Mouse (Mus musculus) forebrain, embryonic 14.5 days (tissue): ENCODE measurements around the gene Magel2. TPM values are rescaled to one million over a fixed set of nuclear protein-coding genes. Genes with fewer than 3 reads are reported as not detected.

Experiments used
- ATAC-seq: fragments of 200-750 bp; cut with Nextera tagmentation; 2 replicates; pipeline ENCODE4 v1.8.0; 2017; ENCODE audit warnings: mild to moderate bottlenecking, moderate library complexity
- DNase-seq: peaks from one replicate; pipeline ENCODE4 v3.0.0-alpha.2; 2015; ENCODE audit warnings: low spot score
- H3K27ac ChIP-seq: fragments of 300-500 bp; sonication (generic); 2 replicates; pipeline ENCODE4 v1.5.1; 2014; ENCODE audit warnings: low read depth, mild to moderate bottlenecking, control low read depth, low read length, moderate library complexity
- H3K27me3 ChIP-seq: fragments of 300-500 bp; sonication (generic); replicated peaks from 2 replicates; pipeline ENCODE4 v1.6.1; 2014; ENCODE audit warnings: low read length, control low read depth, mixed read lengths; ENCODE audit not compliant: control insufficient read depth, insufficient read depth
- H3K36me3 ChIP-seq: fragments of 300-500 bp; sonication (generic); 2 replicates; pipeline ENCODE4 v1.6.1; 2014; ENCODE audit warnings: low read length, control low read depth; ENCODE audit not compliant: control insufficient read depth, insufficient read depth
- H3K4me1 ChIP-seq: fragments of 300-500 bp; sonication (generic); 2 replicates; pipeline ENCODE4 v1.6.1; 2014; ENCODE audit warnings: antibody characterized with exemption, low read length, control low read depth; ENCODE audit not compliant: control insufficient read depth, insufficient read depth
- H3K4me2 ChIP-seq: fragments of 300-500 bp; sonication (generic); 2 replicates; pipeline ENCODE4 v1.6.1; 2014; ENCODE audit warnings: mild to moderate bottlenecking, control low read depth, low read length
- H3K4me3 ChIP-seq: fragments of 300-500 bp; sonication (generic); 2 replicates; pipeline ENCODE4 v1.5.1; 2014; ENCODE audit warnings: low read depth, low read length, control low read depth
- H3K9ac ChIP-seq: fragments of 300-500 bp; sonication (generic); 2 replicates; pipeline ENCODE4 v1.6.1; 2014; ENCODE audit warnings: mild to moderate bottlenecking, low read length, control low read depth, moderate library complexity
- H3K9me3 ChIP-seq: fragments of 300-500 bp; sonication (generic); replicated peaks from 2 replicates; pipeline ENCODE4 v1.6.1; 2016; ENCODE audit warnings: low read length, control low read depth, mixed read lengths; ENCODE audit not compliant: control insufficient read depth
- WGBS: fragments of 180-500 bp; shearing (Covaris S2); extraction: QIAGEN DNeasy Blood & Tissue Kit; methylation state at CpG from one replicate; pipeline ENCODE4 v1.1.7; 2014; 5-methylcytosine and 5-hydroxymethylcytosine counted together
- polyA plus RNA-seq: library from polyadenylated mRNA; unstranded; fragments of >200 nt; fragmentation: Nextera tagmentation; extraction: Ambion mirVana; gene quantifications from 2 replicates; pipeline ENCODE4 v1.2.1, GENCODE M21; 2014

Gene Magel2
- polyA plus RNA-seq, result 11.8 and 14.0 TPM in 2 replicates

GRCm38 (mm10) chr7:62376510-62377304 lies at the start of gene Magel2:
Gene Magel2, plus strand, starts transcription at chr7:62377010.
- H3K9me3 ChIP-seq, result 0 out of 2 replicates have a peak, but pooled peaks cover 7% of the 10 kb centered on the region
- H3K4me3 ChIP-seq, result peak within 1 kb of the TSS; percentile 48
- peak; percentile 89 for DNase-seq
- ATAC-seq, result peak; percentile 97
- H3K9ac ChIP-seq, result peak within 1 kb of the TSS; percentile 73
- no peaks in the 10 kb centered on the region for H3K27me3 ChIP-seq
- 29% methylated on average over 31 of the region's 31 CpGs for WGBS
- H3K4me2 ChIP-seq, result peak within 1 kb of the TSS; percentile 62
- H3K27ac ChIP-seq, result peak within 1 kb of the TSS; percentile 63; the same call in 1 of the 2 replicates
- H3K4me1 ChIP-seq, result peaks cover 4% of the 10 kb centered on the region; the same call in 1 of the 2 replicates
- 0 out of 2 replicates have a peak, but pooled peaks cover 2% of the 10 kb centered on the region for H3K36me3 ChIP-seq

GRCm38 (mm10) chr7:62345411-62345810 lies 31.4 kb upstream of the Magel2 start:
- no peaks in the 10 kb centered on the region for H3K36me3 ChIP-seq
- no peak overlapping the region for H3K27ac ChIP-seq
- H3K4me3 ChIP-seq, result no peak overlapping the region
- ATAC-seq, result no peak
- H3K4me1 ChIP-seq, result no peaks in the 10 kb centered on the region; the same call in 1 of the 2 replicates
- 35% methylated on average over 1 of the region's 1 CpGs for WGBS
- no peaks in the 10 kb centered on the region; the same call in 1 of the 2 replicates for H3K9me3 ChIP-seq
- no peak overlapping the region for H3K9ac ChIP-seq
- H3K4me2 ChIP-seq, result no peak overlapping the region
- DNase-seq, result no peak
- no peaks in the 10 kb centered on the region for H3K27me3 ChIP-seq

- Histone ChIP-seq H3K4me2 (no peak within 1 kb of the TSS), H3K36me3 (no peaks in the 10 kb centered on the region), H3K4me1 (no peaks in the 10 kb centered on the region; the same call in 1 of the 2 replicates), H3K27me3 (no peaks in the 10 kb centered on the region), H3K9ac (no peak within 1 kb of the TSS), H3K27ac (no peak within 1 kb of the TSS), H3K4me3 (no peak within 1 kb of the TSS), H3K9me3 (peaks cover 1% of the 10 kb centered on the region; the same call in 1 of the 2 replicates)
- WGBS, result 63% methylated on average over 1 of the region's 1 CpGs
- ATAC-seq (no peak), DNase-seq (no peak)
Observed at GRCm38 (mm10) chr7:62346269-62346668, 30.5 kb upstream of the Magel2 start, which contains the start of gene Ndn. Gene Ndn, plus strand, starts transcription at chr7:62346569.

GRCm38 (mm10) chr7:62348106-62348803 lies 28.6 kb upstream of the Magel2 start:
- peak; percentile 97 for ATAC-seq
- H3K36me3 ChIP-seq, result no peaks in the 10 kb centered on the region
- H3K4me2 ChIP-seq, result peak overlapping the region; percentile 66
- H3K27me3 ChIP-seq, result no peaks in the 10 kb centered on the region
- peaks cover 3% of the 10 kb centered on the region; the same call in 1 of the 2 replicates for H3K9me3 ChIP-seq
- 24% methylated on average over 42 of the region's 42 CpGs for WGBS
- H3K9ac ChIP-seq, result peak overlapping the region; percentile 80
- H3K27ac ChIP-seq, result peak overlapping the region; percentile 76
- H3K4me3 ChIP-seq, result peak overlapping the region; percentile 53
- peak; percentile 92 for DNase-seq
- H3K4me1 ChIP-seq, result no peaks in the 10 kb centered on the region; the same call in 1 of the 2 replicates

- DNase-seq (no peak), ATAC-seq (peak; percentile 18; the same call in 1 of the 2 replicates)
- 46% methylated on average over 17 of the region's 17 CpGs for WGBS
- peaks cover 3% of the 10 kb centered on the region; the same call in 1 of the 2 replicates for H3K9me3 ChIP-seq
- peak overlapping the region; percentile 76 for H3K27ac ChIP-seq
- no peaks in the 10 kb centered on the region for H3K27me3 ChIP-seq
- peak overlapping the region; percentile 53 for H3K4me3 ChIP-seq
- no peaks in the 10 kb centered on the region for H3K36me3 ChIP-seq
- H3K4me2 ChIP-seq, result peak overlapping the region; percentile 66
- peak overlapping the region; percentile 80 for H3K9ac ChIP-seq
- H3K4me1 ChIP-seq, result no peaks in the 10 kb centered on the region; the same call in 1 of the 2 replicates
Observed at GRCm38 (mm10) chr7:62348804-62349190, 28.0 kb upstream of the Magel2 start.

- H3K4me3 ChIP-seq, result no peak overlapping the region
- ATAC-seq (no peak), DNase-seq (peak; percentile 59)
- H3K4me2 ChIP-seq, result peak overlapping the region; percentile 1; the same call in 1 of the 2 replicates
- no peak overlapping the region; the same call in 1 of the 2 replicates for H3K27ac ChIP-seq
- H3K9me3 ChIP-seq, result peaks cover 3% of the 10 kb centered on the region; the same call in 1 of the 2 replicates
- H3K27me3 ChIP-seq, result no peaks in the 10 kb centered on the region
- H3K4me1 ChIP-seq, result no peaks in the 10 kb centered on the region; the same call in 1 of the 2 replicates
- no peak overlapping the region for H3K9ac ChIP-seq
- no peaks in the 10 kb centered on the region for H3K36me3 ChIP-seq
- WGBS, result 59% methylated on average over 8 of the region's 8 CpGs
Observed at GRCm38 (mm10) chr7:62351266-62351665, 25.5 kb upstream of the Magel2 start.

- 70% methylated on average over 7 of the region's 7 CpGs for WGBS
- Histone ChIP-seq H3K27ac (peak overlapping the region; percentile 72), H3K27me3 (no peaks in the 10 kb centered on the region), H3K4me3 (no peak overlapping the region), H3K36me3 (no peaks in the 10 kb centered on the region), H3K9ac (0 out of 2 replicates have a peak overlapping the region, but pooled peaks have one; percentile 35), H3K9me3 (no peaks in the 10 kb centered on the region), H3K4me2 (no peak overlapping the region; the same call in 1 of the 2 replicates), H3K4me1 (no peaks in the 10 kb centered on the region)
- ATAC-seq (peak; percentile 62; the same call in 1 of the 2 replicates), DNase-seq (peak; percentile 39)
Observed at GRCm38 (mm10) chr7:62365039-62365636, 11.7 kb upstream of the Magel2 start.

- ATAC-seq (no peak), DNase-seq (no peak)
- Histone ChIP-seq H3K9me3 (no peaks in the 10 kb centered on the region), H3K27ac (peak overlapping the region; percentile 68; the same call in 1 of the 2 replicates), H3K27me3 (no peaks in the 10 kb centered on the region), H3K4me2 (0 out of 2 replicates have a peak overlapping the region, but pooled peaks have one; percentile 8), H3K4me1 (no peaks in the 10 kb centered on the region), H3K4me3 (no peak overlapping the region), H3K36me3 (no peaks in the 10 kb centered on the region), H3K9ac (no peak overlapping the region)
- 70% methylated on average over 8 of the region's 8 CpGs for WGBS
Observed at GRCm38 (mm10) chr7:62366730-62367129, 10.1 kb upstream of the Magel2 start.
